Mouse (Mus musculus): ENCODE data around the gene Atp5e. TPM values are rescaled to one million over a fixed set of nuclear protein-coding genes. Genes with fewer than 3 reads are reported as not detected.

Gene Atp5e
- total and polyA plus RNA-seq, 3 experiments, result 1,190 to 1,687 (median 1,426) TPM

GRCm38 (mm10) chr2:174413127-174413526 lies 50.8 kb downstream of the Atp5e start:
- Histone ChIP-seq H3K79me2 (replicated peaks; ENCODE audit: control insufficient read depth, insufficient read depth, low read length) (peaks cover 3% of the 10 kb centered on the region; the same call in 1 of the 2 replicates), H3K27me3 (ENCODE audit: control insufficient read depth, insufficient read depth, low read length) (no peaks in the 10 kb centered on the region), H3K36me3 (ENCODE audit: control insufficient read depth, insufficient read depth, low read length) (no peaks in the 10 kb centered on the region), H3K27ac (no peak overlapping the region), H3K9ac (ENCODE audit: low read depth, low read length) (no peak overlapping the region), H3K4me1 (ENCODE audit: control insufficient read depth, insufficient read depth, low read length) (no peaks in the 10 kb centered on the region; the same call in 1 of the 2 replicates), H3K4me3 (no peak overlapping the region)
- WGBS, result 67% methylated on average over 7 of the region's 7 CpGs
- TF ChIP-seq CTCF (IDR thresholded peaks at IDR 0.05), result no peak
- TF ChIP-seq EP300 (IDR thresholded peaks at IDR 0.05; ENCODE audit: insufficient read depth, low read depth, low read length), result no peak
- TF ChIP-seq POLR2A (IDR thresholded peaks at IDR 0.05; ENCODE audit: insufficient read depth, low read depth, low read length), result no peak
- intact Hi-C loops (cut with DNase I), result loop anchor here (10.0 kb wide), 1 partner anchor 262 kb away; no protein-coding TSS in a partner anchor
- DNase-seq, result no peak

Other genes starting within 250 kb of the Atp5e start
- 1,000 to 10,000 TPM; 1,140 to 1,235 TPM for gene Gnas, start 179.8 kb downstream of the Atp5e start, total RNA-seq (2021)
- 1,079 and 1,189 TPM in 2 replicates for gene Gnas, start 179.8 kb downstream of the Atp5e start, polyA plus RNA-seq (2012; rRNA removed)
- 1 to 10 TPM; 1.6 to 1.8 TPM for gene Gm20721, start 117.4 kb downstream of the Atp5e start, total RNA-seq (2021)
- 0.12 TPM in 1 of 2 replicates, not detected in the other for gene Gm20721, start 117.4 kb downstream of the Atp5e start, polyA plus RNA-seq (2012; rRNA removed)
- 10 to 100 TPM; 26.5 to 30.3 TPM for gene Nelfcd, start 48.3 kb downstream of the Atp5e start, total RNA-seq (2021)
- gene Nelfcd, start 48.3 kb downstream of the Atp5e start, polyA plus RNA-seq (2012; rRNA removed), result 38.1 and 47.5 TPM in 2 replicates
- gene Ctsz, start 25.1 kb downstream of the Atp5e start, total RNA-seq (2021), result 10 to 100 TPM; 31.1 to 34.4 TPM
- 49.5 and 59.5 TPM in 2 replicates for gene Ctsz, start 25.1 kb downstream of the Atp5e start, polyA plus RNA-seq (2012; rRNA removed)
- 10 to 100 TPM in 1 of 2 experiments, 1 to 10 TPM in 1; 4.1 to 21.4 TPM for gene Tubb1, start 13.4 kb downstream of the Atp5e start, total RNA-seq (2021)
- gene Tubb1, start 13.4 kb downstream of the Atp5e start, polyA plus RNA-seq (2012; rRNA removed), result 6.8 and 9.7 TPM in 2 replicates
- 10 to 100 TPM; 53.1 to 57.8 TPM for gene Prelid3b, start 9.0 kb upstream of the Atp5e start, total RNA-seq (2021)
- gene Prelid3b, start 9.0 kb upstream of the Atp5e start, polyA plus RNA-seq (2012; rRNA removed), result 58.8 and 87.6 TPM in 2 replicates
- gene Zfp831, start 179.4 kb upstream of the Atp5e start, total RNA-seq (2021), result under 1 TPM; 0.08 to 0.11 TPM
- 0.03 and 0.10 TPM in 2 replicates for gene Zfp831, start 179.4 kb upstream of the Atp5e start, polyA plus RNA-seq (2012; rRNA removed)

Measured in heart, adult 2 months (tissue).